Mouse (Mus musculus) heart, embryonic 16.5 days (tissue): ENCODE measurements at regions not wholly inside any gene's neighbourhood (a gene's known extent, or its start where the extent isn't known, plus 50 kb on each side); places are given as distances from the start of the nearest gene placed in this dataset.

ENCODE experiments used
- ATAC-seq: fragments of 200-750 bp; cut with Nextera tagmentation; replicated peaks from 2 replicates; pipeline ENCODE4 v1.8.0; 2017; ENCODE audit warnings: moderate number of reproducible peaks; ENCODE audit not compliant: insufficient read depth, low FRiP score; ENCODE audit errors: extremely low read depth
- H3K27ac ChIP-seq: fragments of 300-500 bp; sonication (generic); 2 replicates; pipeline ENCODE4 v1.5.1; 2014; ENCODE audit warnings: mild to moderate bottlenecking, low read length, control low read depth, moderate library complexity
- H3K27me3 ChIP-seq: fragments of 300-500 bp; sonication (generic); 2 replicates; pipeline ENCODE4 v1.6.1; 2014; ENCODE audit warnings: low read length, mixed read lengths; ENCODE audit not compliant: control insufficient read depth, insufficient read depth
- H3K36me3 ChIP-seq: fragments of 300-500 bp; sonication (generic); 2 replicates; pipeline ENCODE4 v1.6.1; 2014; ENCODE audit not compliant: control insufficient read depth, insufficient read depth
- H3K4me1 ChIP-seq: fragments of 300-500 bp; sonication (generic); 2 replicates; pipeline ENCODE4 v1.6.1; 2014; ENCODE audit warnings: low read length, mixed read lengths; ENCODE audit not compliant: control insufficient read depth, insufficient read depth
- H3K4me2 ChIP-seq: fragments of 300-500 bp; sonication (generic); 2 replicates; pipeline ENCODE4 v1.6.1; 2014; ENCODE audit warnings: low read depth, mild to moderate bottlenecking, control low read depth, low read length
- H3K4me3 ChIP-seq: fragments of 300-500 bp; sonication (generic); 2 replicates; pipeline ENCODE4 v1.5.1; 2014; ENCODE audit warnings: mild to moderate bottlenecking, control low read depth, low read length
- H3K9ac ChIP-seq: fragments of 300-500 bp; sonication (generic); 2 replicates; pipeline ENCODE4 v1.6.1; 2014; ENCODE audit warnings: low read length, control low read depth
- H3K9me3 ChIP-seq: fragments of 300-500 bp; sonication (generic); replicated peaks from 2 replicates; pipeline ENCODE4 v1.6.1; 2016; ENCODE audit warnings: low read length; ENCODE audit not compliant: control insufficient read depth
- WGBS: fragments of 180-500 bp; shearing (Covaris S2); extraction: QIAGEN DNeasy Blood & Tissue Kit; methylation state at CpG from one replicate; pipeline ENCODE4 v1.1.7; 2014; 5-methylcytosine and 5-hydroxymethylcytosine counted together

GRCm38 (mm10) chr19:33065274-33066200, 308.2 kb downstream of the Pten start:
- no peak overlapping the region for H3K27ac ChIP-seq
- H3K9ac ChIP-seq = no peak overlapping the region
- WGBS = 71% methylated on average over 19 of the region's 19 CpGs
- H3K4me3 ChIP-seq = no peak overlapping the region
- no peaks in the 10 kb centered on the region for H3K9me3 ChIP-seq
- no peak overlapping the region for H3K4me2 ChIP-seq
- no peaks in the 10 kb centered on the region for H3K27me3 ChIP-seq
- no peaks in the 10 kb centered on the region; the same call in 1 of the 2 replicates for H3K4me1 ChIP-seq
- H3K36me3 ChIP-seq = no peaks in the 10 kb centered on the region
- ATAC-seq = no peak

- 66% methylated on average over 11 of the region's 11 CpGs for WGBS
- no peaks in the 10 kb centered on the region; the same call in 1 of the 2 replicates for H3K4me1 ChIP-seq
- no peaks in the 10 kb centered on the region for H3K36me3 ChIP-seq
- H3K4me3 ChIP-seq = no peak overlapping the region
- no peaks in the 10 kb centered on the region for H3K9me3 ChIP-seq
- H3K4me2 ChIP-seq = no peak overlapping the region
- no peaks in the 10 kb centered on the region for H3K27me3 ChIP-seq
- no peak overlapping the region for H3K9ac ChIP-seq
- H3K27ac ChIP-seq = no peak overlapping the region
- no peak; the same call in 1 of the 2 replicates for ATAC-seq
Measured at GRCm38 (mm10) chr19:33068351-33068955, 311.2 kb downstream of the Pten start.

GRCm38 (mm10) chr19:33069761-33070160, 312.5 kb downstream of the Pten start:
- Histone ChIP-seq H3K27ac (no peak overlapping the region), H3K4me2 (no peak overlapping the region), H3K4me1 (no peaks in the 10 kb centered on the region; the same call in 1 of the 2 replicates), H3K27me3 (no peaks in the 10 kb centered on the region), H3K9ac (no peak overlapping the region), H3K4me3 (no peak overlapping the region), H3K36me3 (no peaks in the 10 kb centered on the region), H3K9me3 (no peaks in the 10 kb centered on the region)
- ATAC-seq = no peak
- WGBS = 59% methylated on average over 6 of the region's 6 CpGs

- H3K9me3 ChIP-seq = no peaks in the 10 kb centered on the region
- H3K27me3 ChIP-seq = no peaks in the 10 kb centered on the region
- no peaks in the 10 kb centered on the region; the same call in 1 of the 2 replicates for H3K4me1 ChIP-seq
- H3K9ac ChIP-seq = no peak overlapping the region
- H3K27ac ChIP-seq = no peak overlapping the region
- WGBS = 54% methylated on average over 2 of the region's 2 CpGs
- no peak overlapping the region for H3K4me3 ChIP-seq
- no peak overlapping the region for H3K4me2 ChIP-seq
- ATAC-seq = no peak
- H3K36me3 ChIP-seq = no peaks in the 10 kb centered on the region
Measured at GRCm38 (mm10) chr19:33072299-33072698, 315.0 kb downstream of the Pten start.

DNA sequence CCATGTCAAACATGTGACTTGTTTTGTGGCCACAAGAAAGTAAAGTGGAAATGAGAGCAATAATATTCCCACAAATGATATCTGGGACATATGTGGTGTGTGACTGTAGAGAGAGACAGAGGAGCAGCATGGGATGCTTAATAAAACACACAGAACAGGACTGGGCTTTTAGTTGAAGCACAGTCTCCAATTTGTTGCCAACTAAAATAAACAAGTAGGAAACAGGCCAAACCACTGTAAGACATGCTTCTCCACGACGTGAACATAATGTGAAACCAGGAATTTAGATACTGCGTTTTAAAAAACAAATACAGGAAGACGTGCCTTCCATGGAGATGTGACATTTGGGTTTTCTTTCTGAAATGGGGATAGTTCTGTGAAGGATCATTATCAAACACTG, 317.2 kb downstream of the Rnls start:
- no peak for ATAC-seq
- Histone ChIP-seq H3K9me3 (no peaks in the 10 kb centered on the region), H3K4me3 (no peak overlapping the region), H3K4me1 (peaks cover under 1% of the 10 kb centered on the region; the same call in 1 of the 2 replicates), H3K27me3 (no peaks in the 10 kb centered on the region), H3K36me3 (no peaks in the 10 kb centered on the region), H3K27ac (no peak overlapping the region), H3K4me2 (no peak overlapping the region), H3K9ac (no peak overlapping the region)
- 45% methylated on average over 4 of the region's 4 CpGs for WGBS

DNA sequence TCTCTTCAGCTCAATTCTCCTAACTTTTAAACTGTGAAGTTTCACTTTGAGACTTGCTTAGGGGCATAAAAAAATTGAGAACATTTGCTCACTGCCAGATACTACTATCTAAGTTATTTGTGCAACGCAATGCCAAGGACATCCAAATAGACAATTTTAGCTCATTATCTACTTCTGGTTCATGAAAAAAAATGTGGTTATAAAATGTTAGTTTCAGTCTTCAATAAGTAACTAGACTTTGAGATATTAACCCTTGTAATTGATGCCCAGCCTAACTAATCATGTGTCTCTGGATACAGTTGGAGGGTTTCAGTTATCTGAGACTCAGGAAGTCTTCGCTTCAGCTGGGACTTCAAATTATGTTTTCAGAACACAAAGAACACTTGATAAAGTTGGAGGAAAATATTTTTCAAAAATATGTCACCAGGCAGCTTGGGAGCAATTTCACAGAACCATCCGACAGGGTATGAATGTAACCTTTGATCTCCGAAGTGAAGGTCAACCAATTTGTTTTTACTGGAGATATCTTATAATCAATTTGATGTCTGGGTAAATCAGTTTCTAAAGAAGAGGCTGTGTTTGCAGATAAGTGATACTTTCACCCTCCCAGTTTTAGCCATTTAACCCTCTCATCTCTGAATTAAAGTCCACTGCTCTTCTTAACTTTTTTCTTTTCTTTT, 313.3 kb downstream of the Rnls start:
- Histone ChIP-seq H3K9me3 (no peaks in the 10 kb centered on the region), H3K27ac (no peak overlapping the region), H3K4me3 (no peak overlapping the region), H3K9ac (no peak overlapping the region), H3K4me1 (peaks cover 9% of the 10 kb centered on the region), H3K27me3 (no peaks in the 10 kb centered on the region), H3K36me3 (no peaks in the 10 kb centered on the region), H3K4me2 (no peak overlapping the region)
- 62% methylated on average over 4 of the region's 4 CpGs for WGBS
- no peak for ATAC-seq

GRCm38 (mm10) chr19:33079959-33080358, 312.1 kb downstream of the Rnls start:
- Histone ChIP-seq H3K4me2 (no peak overlapping the region), H3K36me3 (no peaks in the 10 kb centered on the region), H3K27me3 (no peaks in the 10 kb centered on the region), H3K4me1 (peaks cover 9% of the 10 kb centered on the region), H3K9ac (no peak overlapping the region), H3K4me3 (no peak overlapping the region), H3K27ac (no peak overlapping the region), H3K9me3 (no peaks in the 10 kb centered on the region)
- 68% methylated on average over 2 of the region's 2 CpGs for WGBS
- ATAC-seq = no peak

DNA sequence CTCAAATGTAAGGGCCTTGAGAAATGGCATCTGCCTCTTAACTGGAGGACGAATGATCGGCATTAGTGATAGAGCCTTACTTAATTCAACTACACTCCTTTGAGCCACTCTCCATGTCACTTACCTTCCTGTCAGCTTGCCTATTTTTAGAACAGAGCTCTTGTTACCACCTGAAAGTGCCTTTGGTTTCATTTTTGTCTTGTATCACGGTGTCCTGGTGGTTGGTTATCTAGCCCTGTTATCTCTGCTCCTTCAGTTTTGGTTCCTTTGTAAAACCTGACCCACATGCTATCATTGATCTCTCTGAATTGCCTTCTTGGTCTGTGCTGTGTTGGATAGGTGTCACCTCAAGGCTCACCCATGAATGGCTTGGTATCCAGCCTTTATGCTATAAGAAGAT, 310.6 kb downstream of the Rnls start:
- Histone ChIP-seq H3K4me2 (peak overlapping the region; percentile 23; the same call in 1 of the 2 replicates), H3K4me3 (no peak overlapping the region), H3K4me1 (peaks cover 9% of the 10 kb centered on the region), H3K27ac (no peak overlapping the region), H3K36me3 (no peaks in the 10 kb centered on the region), H3K9me3 (no peaks in the 10 kb centered on the region), H3K9ac (no peak overlapping the region), H3K27me3 (no peaks in the 10 kb centered on the region)
- 29% methylated on average over 3 of the region's 3 CpGs for WGBS
- no peak for ATAC-seq

DNA sequence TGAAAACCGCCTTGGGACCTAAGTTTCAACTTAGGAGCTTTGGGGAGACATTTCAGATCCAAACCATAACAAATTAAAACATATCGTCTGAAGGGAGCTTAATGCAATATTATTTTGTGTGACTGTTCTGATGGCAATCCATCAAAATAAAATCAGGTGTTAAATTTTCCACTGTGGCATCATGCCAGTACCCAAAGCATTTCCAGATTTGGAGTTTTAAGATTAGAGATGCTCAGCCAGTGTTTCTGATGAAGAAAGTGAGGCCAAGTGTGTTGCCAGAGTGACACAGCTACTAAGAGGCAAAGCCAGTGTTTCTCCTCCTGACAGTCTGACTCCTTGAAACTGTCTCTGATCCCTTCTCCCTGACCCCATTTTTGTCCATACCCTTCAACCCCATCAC, 308.7 kb downstream of the Rnls start:
- H3K9me3 ChIP-seq = no peaks in the 10 kb centered on the region
- ATAC-seq = no peak
- no peaks in the 10 kb centered on the region for H3K27me3 ChIP-seq
- H3K9ac ChIP-seq = no peak overlapping the region
- peaks cover 9% of the 10 kb centered on the region for H3K4me1 ChIP-seq
- H3K27ac ChIP-seq = no peak overlapping the region
- H3K4me2 ChIP-seq = no peak overlapping the region
- no peaks in the 10 kb centered on the region for H3K36me3 ChIP-seq
- no peak overlapping the region for H3K4me3 ChIP-seq
- WGBS = 68% methylated on average over 2 of the region's 2 CpGs
